Mouse (Mus musculus) right cerebral cortex, adult 18-20 months (tissue): Measurements from ENCODE around the gene Rpl26.
"Not testable (repeated sequence)": the region's sequence is repeated elsewhere in the genome, so short reads cannot be mapped to it uniquely, and the experiment has no call there.

Experiments used
- DNase-seq: peaks from one replicate; pipeline ENCODE4 v3.0.0; 2022; ENCODE audit warnings: mixed read lengths

The Rpl26 gene

GRCm38 (mm10) chr11:68924749-68925148 is 23.4 kb downstream of the Rpl26 start:
- no peak for DNase-seq

- DNase-seq: no peak
These were observed 25.6 kb downstream of the Rpl26 start, which contains the start of gene Odf4 for GRCm38 (mm10) chr11:68926981-68927380. Gene Odf4, minus strand, starts transcription at chr11:68927081.

DNA sequence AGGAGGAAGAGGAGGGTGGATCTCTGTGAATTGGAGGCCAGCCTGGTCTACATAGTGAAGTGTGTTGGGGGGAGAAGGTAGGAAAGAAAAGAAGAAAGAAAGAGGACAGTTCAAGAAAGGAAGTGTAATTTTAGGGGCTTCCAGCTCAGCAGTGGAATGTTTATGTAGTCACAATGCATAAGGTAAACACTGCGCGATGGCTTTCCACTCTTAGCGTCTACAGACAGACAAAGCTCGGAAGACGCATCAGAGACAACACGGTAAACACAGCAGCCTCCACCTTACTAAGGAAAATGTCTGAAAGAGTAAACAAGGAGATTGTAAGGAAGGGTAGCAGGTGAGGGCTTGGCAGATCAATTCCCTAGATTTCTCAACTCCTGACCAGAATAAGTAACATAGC is 28.6 kb downstream of the Rpl26 start:
- no peak for DNase-seq

DNA sequence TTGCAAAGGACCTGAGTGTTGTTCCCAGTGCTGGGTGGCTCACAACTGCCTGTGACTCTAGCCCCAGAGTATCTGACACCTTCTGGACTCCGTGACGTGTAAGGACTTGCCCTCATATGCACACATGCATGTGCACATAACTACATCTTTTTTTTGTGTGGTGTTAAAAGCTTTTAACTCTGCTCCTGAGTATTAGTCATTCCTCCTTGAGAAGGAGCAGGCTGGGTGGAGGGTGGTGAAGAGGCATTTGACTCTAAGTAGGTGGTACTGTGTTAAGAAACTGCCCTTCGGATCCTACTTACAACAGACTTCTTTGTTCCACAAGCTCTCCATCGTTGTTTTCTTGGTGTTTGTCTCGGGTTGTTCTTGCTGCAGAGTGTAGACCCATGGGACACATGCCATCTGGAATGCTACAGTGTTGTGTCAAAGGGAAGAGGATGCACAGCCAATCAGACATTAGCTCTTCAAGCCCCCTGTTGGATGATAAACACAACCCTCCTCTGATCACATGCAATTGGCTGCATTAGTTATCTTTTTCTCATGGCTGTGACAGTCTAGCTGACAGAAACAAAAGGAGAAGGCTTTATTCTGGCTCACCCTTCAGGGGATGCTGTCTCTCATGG is 32.6 kb downstream of the Rpl26 start:
- no peak for DNase-seq

DNA sequence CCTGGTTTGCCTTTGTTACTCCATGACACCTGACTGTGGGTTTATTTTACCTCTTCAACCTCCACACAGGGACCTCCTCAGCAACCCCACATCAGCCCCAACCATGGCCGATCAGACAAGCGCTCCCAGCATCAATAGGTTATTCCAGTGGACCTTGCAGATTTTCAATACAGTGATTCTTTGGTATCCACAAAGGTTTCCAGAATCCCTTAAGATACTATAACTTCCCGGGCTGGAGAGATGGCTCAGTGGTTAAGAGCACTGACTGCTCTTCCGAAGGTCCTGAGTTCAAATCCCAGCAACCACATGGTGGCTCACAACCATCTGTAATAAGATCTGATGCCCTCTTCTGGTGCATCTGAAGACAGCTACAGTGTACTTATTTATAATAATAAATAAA is 35.6 kb downstream of the Rpl26 start:
- not testable (repeated sequence) for DNase-seq

- DNase-seq: peak; percentile 94
These were observed 38.3 kb downstream of the Rpl26 start for GRCm38 (mm10) chr11:68939451-68940304.

DNA sequence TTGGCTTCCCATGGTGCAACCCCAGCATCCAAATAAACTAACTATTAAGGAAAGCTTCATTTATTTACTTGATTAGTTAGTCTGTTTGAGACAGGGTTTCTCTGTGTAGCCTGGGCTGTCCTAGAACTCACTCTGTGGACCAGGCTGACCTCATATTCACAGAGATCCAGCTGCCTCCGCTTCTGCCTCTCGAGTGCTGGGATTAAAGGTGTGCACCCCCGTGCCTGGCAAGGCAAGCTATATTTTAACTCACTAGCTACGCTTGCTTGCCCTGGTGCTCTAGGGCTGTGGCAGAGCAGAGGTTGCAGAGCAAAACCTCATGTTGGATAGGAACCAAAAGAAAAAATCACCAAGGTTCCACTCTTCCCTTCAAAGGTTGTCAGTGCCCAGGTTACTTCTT is 39.1 kb downstream of the Rpl26 start:
- DNase-seq: no peak

- no peak for DNase-seq
These were observed 41.3 kb downstream of the Rpl26 start for GRCm38 (mm10) chr11:68942731-68943130.

- DNase-seq: no peak
These were observed 43.9 kb downstream of the Rpl26 start for GRCm38 (mm10) chr11:68945245-68945644.

GRCm38 (mm10) chr11:68946001-68946400 is 44.6 kb downstream of the Rpl26 start:
- no peak for DNase-seq

- peak; percentile 77 for DNase-seq
These were observed 45.5 kb downstream of the Rpl26 start for GRCm38 (mm10) chr11:68946806-68947440.

- DNase-seq: peak; percentile 46
These were observed 46.2 kb downstream of the Rpl26 start for GRCm38 (mm10) chr11:68947542-68947993.

DNA sequence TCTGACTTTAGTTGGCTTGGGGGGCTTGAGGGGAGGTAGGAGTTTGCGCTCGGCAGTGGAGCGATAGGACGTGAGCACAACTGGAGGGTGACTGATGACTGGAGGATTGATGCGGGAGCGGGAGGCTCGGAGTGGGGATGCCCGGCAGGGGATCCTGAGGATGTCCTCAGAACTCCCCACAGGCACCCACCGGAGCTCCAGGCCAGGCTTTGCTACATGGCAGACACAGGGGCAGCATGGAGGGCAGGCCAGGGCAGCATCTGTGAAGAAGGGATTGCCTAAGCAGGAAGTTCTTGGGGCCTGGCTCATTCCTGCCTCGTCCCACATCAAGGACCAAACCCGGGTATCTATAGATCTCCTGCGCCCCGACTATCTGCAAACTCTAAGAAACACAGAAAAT is 52.5 kb downstream of the Rpl26 start:
- DNase-seq: no peak

DNA sequence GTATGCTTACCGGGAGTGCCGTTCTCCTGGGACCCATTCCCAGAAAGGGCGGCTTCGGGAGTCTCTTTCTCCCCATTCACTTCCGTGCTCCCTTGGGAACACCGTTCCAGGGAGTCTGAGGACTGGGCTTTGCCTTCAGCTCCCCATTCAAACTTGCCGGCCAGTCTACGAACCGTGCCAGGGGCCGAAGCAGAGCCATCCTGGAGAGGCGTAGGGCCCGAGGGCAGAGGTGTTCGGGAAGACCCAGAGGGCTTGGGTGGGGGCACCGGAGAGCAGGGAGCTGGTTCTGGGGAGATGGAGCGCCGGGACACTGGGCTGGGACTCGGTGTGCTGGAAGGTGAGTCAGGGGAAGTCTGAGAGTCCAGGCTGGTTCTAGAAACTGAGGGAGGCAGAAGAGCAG is 53.0 kb downstream of the Rpl26 start:
- no peak for DNase-seq

DNA sequence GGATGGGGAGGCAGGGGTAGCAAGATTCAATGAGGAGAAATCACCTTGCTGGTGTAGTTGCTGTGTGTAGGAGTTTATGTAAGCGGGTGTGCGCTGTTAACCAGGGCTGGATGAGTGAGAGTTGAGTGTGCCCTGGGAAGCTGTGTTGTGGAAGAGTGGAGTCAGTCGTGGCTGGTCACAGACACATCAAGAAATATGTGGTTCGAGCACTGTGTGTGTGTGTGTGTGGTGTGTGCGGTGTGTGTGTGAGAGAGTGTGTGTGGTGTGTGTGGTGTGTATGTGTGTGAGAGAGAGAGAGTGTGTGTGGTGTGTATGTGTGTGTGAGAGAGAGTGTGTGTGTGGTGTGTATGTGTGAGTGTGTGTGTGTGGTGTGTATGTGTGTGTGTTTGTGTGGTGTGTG is 54.1 kb downstream of the Rpl26 start:
- DNase-seq: no peak

DNA sequence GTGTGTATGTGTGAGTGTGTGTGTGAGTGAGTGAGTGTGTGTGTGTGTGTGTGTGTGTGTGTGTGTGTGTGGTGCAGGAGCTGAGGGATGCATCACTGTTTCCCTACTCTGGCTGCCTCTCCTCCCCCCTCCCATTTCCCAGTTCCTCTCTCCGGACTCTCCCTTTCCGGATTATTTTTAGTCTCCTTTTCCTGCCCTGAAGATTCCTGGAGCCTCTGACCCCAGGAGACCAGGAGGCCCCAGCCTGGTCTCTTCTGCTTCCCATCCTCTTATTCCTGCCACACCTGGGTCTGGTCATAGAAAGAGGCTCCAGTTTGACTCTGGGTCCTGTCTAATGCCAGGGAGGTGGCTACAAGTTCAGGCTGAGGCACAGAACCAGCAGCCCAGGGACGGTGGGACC is 54.7 kb downstream of the Rpl26 start:
- DNase-seq: no peak
